Mouse (Mus musculus) G1E (cell line): ENCODE measurements around the gene Grik4. TPM values are rescaled to one million over a fixed set of nuclear protein-coding genes. Genes with fewer than 3 reads are reported as not detected.
"Not testable (repeated sequence)": the region's sequence is repeated elsewhere in the genome, so short reads cannot be mapped to it uniquely, and the experiment has no call there.

ENCODE experiments used
- ATAC-seq: 2 replicates; pipeline ENCODE4 v1.8.0; 2016; ENCODE audit warnings: mild to moderate bottlenecking; ENCODE audit not compliant: insufficient number of reproducible peaks, poor library complexity, low FRiP score, severe bottlenecking; ENCODE audit errors: extremely low read depth
- DNase-seq: peaks from one replicate; pipeline ENCODE4 v3.0.0; 2012; ENCODE audit warnings: low spot score
- H3K27me3 ChIP-seq: 2 replicates; pipeline ENCODE4 v1.6.1; 2012; ENCODE audit warnings: mild to moderate bottlenecking, low read length, inconsistent platforms; ENCODE audit not compliant: insufficient read depth
- H3K36me3 ChIP-seq: replicated peaks from 2 replicates; pipeline ENCODE3; 2012; ENCODE audit warnings: mild to moderate bottlenecking, inconsistent platforms
- H3K4me1 ChIP-seq: 2 replicates; pipeline ENCODE4 v1.6.1; 2012; ENCODE audit warnings: low read depth, low read length, inconsistent platforms, mixed read lengths; ENCODE audit not compliant: insufficient read depth
- H3K4me3 ChIP-seq: 2 replicates; pipeline ENCODE4 v1.5.1; 2012; ENCODE audit warnings: low read depth, mild to moderate bottlenecking, inconsistent platforms, low read length, moderate library complexity, mixed read lengths
- H3K9me3 ChIP-seq: replicated peaks from 2 replicates; pipeline ENCODE4 v1.6.1; 2012; ENCODE audit warnings: inconsistent platforms
- CTCF ChIP-seq: IDR thresholded peaks from 2 replicates; pipeline ENCODE4 v1.5.1; 2012; ENCODE audit warnings: low read depth, low read length, inconsistent platforms, mixed read lengths
- GATA1 ChIP-seq: IDR thresholded peaks from 2 replicates; pipeline ENCODE4 v1.6.1; 2012; ENCODE audit warnings: borderline replicate concordance, low read length, inconsistent platforms, mixed read lengths
- GATA2 ChIP-seq: IDR thresholded peaks from 2 replicates; pipeline ENCODE4 v1.6.1; 2012; ENCODE audit warnings: low read depth, low read length, inconsistent platforms, borderline replicate concordance
- POLR2AphosphoS5 ChIP-seq: IDR thresholded peaks from 2 replicates; pipeline ENCODE4 v1.6.1; 2012; ENCODE audit warnings: low read depth, low read length, inconsistent platforms; ENCODE audit not compliant: insufficient replicate concordance
- TAL1 ChIP-seq: conservative IDR thresholded peaks from 2 replicates; pipeline ENCODE4 v1.6.1; 2012; ENCODE audit warnings: low read depth, low read length, inconsistent platforms, mixed read lengths
- polyA plus RNA-seq: library from polyadenylated mRNA; stranded (reverse); fragments of >175 nt; gene quantifications from 2 replicates; pipeline ENCODE4 v1.2.3, GENCODE M21; 2012
- total RNA-seq, 2 experiments: library from RNA; stranded (forward) in 1 of 2; stranded (reverse) in 1 of 2; fragments of 200-1000 nt in 1 of 2; fragments of >200 nt in 1 of 2; fragmentation: Nextera tagmentation in 1 of 2; gene quantifications; 2 replicates each; pipeline ENCODE4 v1.2.3; 2014 to 2017

Grik4 gene
- total RNA-seq (2014; fragmentation: Nextera tagmentation) = not detected in 2 replicates
- under 0.01 and 0.06 TPM in 2 replicates for total RNA-seq (2017)
- polyA plus RNA-seq = not detected in 2 replicates

- Histone ChIP-seq H3K4me1 (peaks cover 3% of the 10 kb centered on the region; the same call in 1 of the 2 replicates), H3K27me3 (peaks cover 35% of the 10 kb centered on the region), H3K4me3 (no peak within 1 kb of the TSS; the same call in 1 of the 2 replicates), H3K36me3 (no peaks in the 10 kb centered on the region), H3K9me3 (peaks cover 13% of the 10 kb centered on the region)
- DNase-seq = no peak
- TF ChIP-seq GATA1 = no peak
- TF ChIP-seq CTCF = no peak
- TF ChIP-seq GATA2 = no peak
- no peak for TF ChIP-seq TAL1
- TF ChIP-seq POLR2AphosphoS5 = no peak
- no peak for ATAC-seq
Measured at GRCm38 (mm10) chr9:42943781-42944535, at the start of gene Grik4. TSS of gene Grik4 (minus strand) at chr9:42944493.

- Histone ChIP-seq H3K9me3 (no peaks in the 10 kb centered on the region), H3K4me3 (no peak overlapping the region), H3K27me3 (no peaks in the 10 kb centered on the region), H3K36me3 (peaks cover 86% of the 10 kb centered on the region), H3K4me1 (no peaks in the 10 kb centered on the region)
- TF ChIP-seq TAL1 = no peak
- no peak for TF ChIP-seq CTCF
- TF ChIP-seq GATA1 = no peak
- TF ChIP-seq POLR2AphosphoS5 = no peak
- TF ChIP-seq GATA2 = no peak
- DNase-seq = no peak
- no peak for ATAC-seq
Measured at GRCm38 (mm10) chr9:42993659-42994058, 49.4 kb upstream of the Grik4 start.

- no peaks in the 10 kb centered on the region for H3K9me3 ChIP-seq
- H3K36me3 ChIP-seq = peaks cover 84% of the 10 kb centered on the region
- H3K4me3 ChIP-seq = no peak overlapping the region
- no peaks in the 10 kb centered on the region for H3K4me1 ChIP-seq
- no peaks in the 10 kb centered on the region for H3K27me3 ChIP-seq
- no peak for ATAC-seq
- TF ChIP-seq CTCF (no peak), TAL1 (no peak), GATA1 (no peak), GATA2 (no peak), POLR2AphosphoS5 (no peak)
- no peak for DNase-seq
Measured at GRCm38 (mm10) chr9:42987988-42988387, 43.7 kb upstream of the Grik4 start.

GRCm38 (mm10) chr9:42968894-42969521 lies 24.7 kb upstream of the Grik4 start:
- H3K36me3 ChIP-seq = peaks cover 81% of the 10 kb centered on the region
- no peaks in the 10 kb centered on the region for H3K27me3 ChIP-seq
- ATAC-seq (no peak), DNase-seq (no peak)
- no peaks in the 10 kb centered on the region for H3K9me3 ChIP-seq
- H3K4me3 ChIP-seq = no peak overlapping the region
- TF ChIP-seq POLR2AphosphoS5 (no peak), CTCF (no peak), GATA1 (no peak), GATA2 (no peak), TAL1 (no peak)
- H3K4me1 ChIP-seq = no peaks in the 10 kb centered on the region

GRCm38 (mm10) chr9:42967731-42968130 lies 23.4 kb upstream of the Grik4 start:
- Histone ChIP-seq H3K4me3 (no peak overlapping the region), H3K4me1 (no peaks in the 10 kb centered on the region), H3K9me3 (no peaks in the 10 kb centered on the region), H3K36me3 (peaks cover 74% of the 10 kb centered on the region), H3K27me3 (no peaks in the 10 kb centered on the region)
- DNase-seq (no peak), ATAC-seq (no peak)
- TF ChIP-seq POLR2AphosphoS5 = no peak
- TF ChIP-seq TAL1 = no peak
- no peak for TF ChIP-seq GATA2
- no peak for TF ChIP-seq CTCF
- no peak for TF ChIP-seq GATA1

GRCm38 (mm10) chr9:42964809-42965208 lies 20.5 kb upstream of the Grik4 start:
- DNase-seq, H3K4me3 ChIP-seq, H3K27me3 ChIP-seq, H3K4me1 ChIP-seq, ATAC-seq, H3K9me3 ChIP-seq: not testable (repeated sequence)
- peaks cover 47% of the 10 kb centered on the region for H3K36me3 ChIP-seq
